Mouse (Mus musculus): ENCODE measurements around the gene Cxcl15.
A peak's percentile ranks its signal among the peaks of the same experiment; 100 is the strongest.

Gene Cxcl15

GRCm38 (mm10) chr5:90794195-90794625 lies at the start of gene Cxcl15:
Gene Cxcl15, plus strand, starts transcription at chr5:90794534.
- DNase-seq (ENCODE audit: low read depth, low spot score) = no peak

- no peak for DNase-seq (ENCODE audit: low read depth, low spot score)
These were observed 40.4 kb upstream of the Cxcl15 start for GRCm38 (mm10) chr5:90753934-90754333.

GRCm38 (mm10) chr5:90758020-90758605 lies 36.2 kb upstream of the Cxcl15 start:
- DNase-seq (ENCODE audit: low read depth, low spot score) = no peak

GRCm38 (mm10) chr5:90759077-90760065 lies 35.0 kb upstream of the Cxcl15 start, which contains the start of gene Cxcl5:
Gene Cxcl5, plus strand, starts transcription at chr5:90759360.
- DNase-seq (ENCODE audit: low read depth, low spot score) = peak; percentile 32

- no peak for DNase-seq (ENCODE audit: low read depth, low spot score)
These were observed 34.0 kb upstream of the Cxcl15 start for GRCm38 (mm10) chr5:90760303-90760702.

GRCm38 (mm10) chr5:90760844-90761243 lies 33.5 kb upstream of the Cxcl15 start:
- no peak for DNase-seq (ENCODE audit: low read depth, low spot score)

GRCm38 (mm10) chr5:90761834-90762233 lies 32.5 kb upstream of the Cxcl15 start:
- no peak for DNase-seq (ENCODE audit: low read depth, low spot score)

GRCm38 (mm10) chr5:90763912-90764665 lies 30.2 kb upstream of the Cxcl15 start:
- DNase-seq (ENCODE audit: low read depth, low spot score) = no peak

- DNase-seq (ENCODE audit: low read depth, low spot score) = no peak
These were observed 28.3 kb upstream of the Cxcl15 start for GRCm38 (mm10) chr5:90765821-90766606.

- DNase-seq (ENCODE audit: low read depth, low spot score) = no peak
These were observed 26.1 kb upstream of the Cxcl15 start, which contains the start of gene Ppbp for GRCm38 (mm10) chr5:90768218-90768617. Gene Ppbp, plus strand, starts transcription at chr5:90768518.

- no peak for DNase-seq (ENCODE audit: low read depth, low spot score)
These were observed 23.0 kb upstream of the Cxcl15 start for GRCm38 (mm10) chr5:90771369-90771768.

GRCm38 (mm10) chr5:90771880-90772653 lies 22.3 kb upstream of the Cxcl15 start, which contains the start of gene Pf4:
Gene Pf4, plus strand, starts transcription at chr5:90772435.
- no peak for DNase-seq (ENCODE audit: low read depth, low spot score)

GRCm38 (mm10) chr5:90775562-90775961 lies 18.8 kb upstream of the Cxcl15 start:
- no peak for DNase-seq (ENCODE audit: low read depth, low spot score)

- no peak for DNase-seq (ENCODE audit: low read depth, low spot score)
These were observed 16.7 kb upstream of the Cxcl15 start for GRCm38 (mm10) chr5:90777621-90778020.

- no peak for DNase-seq (ENCODE audit: low read depth, low spot score)
These were observed 15.5 kb upstream of the Cxcl15 start for GRCm38 (mm10) chr5:90778856-90779255.

- no peak for DNase-seq (ENCODE audit: low read depth, low spot score)
These were observed 10.6 kb upstream of the Cxcl15 start for GRCm38 (mm10) chr5:90783697-90784096.

- no peak for DNase-seq (ENCODE audit: low read depth, low spot score)
These were observed 8.4 kb upstream of the Cxcl15 start, which contains the start of gene Cxcl3 for GRCm38 (mm10) chr5:90785659-90786588. Gene Cxcl3, plus strand, starts transcription at chr5:90786103.

- DNase-seq (ENCODE audit: low read depth, low spot score) = no peak
These were observed 6.2 kb upstream of the Cxcl15 start for GRCm38 (mm10) chr5:90788114-90788513.
